Mouse (Mus musculus) lung, postnatal 0 days (tissue): ENCODE results near the gene Sumo3.

Experiments used
- CTCF ChIP-seq: IDR thresholded peaks from 2 replicates; pipeline ENCODE4 v1.5.1; 2016; ENCODE audit warnings: antibody characterized with exemption, mild to moderate bottlenecking
- EP300 ChIP-seq: IDR thresholded peaks from 2 replicates; pipeline ENCODE4 v1.6.1; 2016; ENCODE audit warnings: antibody characterized with exemption, mild to moderate bottlenecking, control low read depth

- TF ChIP-seq CTCF (no peak), EP300 (no peak)
Observed at GRCm38 (mm10) chr10:77589749-77590148, 16.1 kb upstream of the Sumo3 start.
